Comparison of ENCODE assay signal across 8 mouse cellular contexts in genomic region chr14:13933290-13934051, GRCm38 (mm10). TPM values are rescaled to one million over a fixed set of nuclear protein-coding genes. Genes with fewer than 3 reads are reported as not detected.
DNase-seq lines count a peak whose midpoint lies in the region; ATAC-seq and TF ChIP-seq lines count a peak whose summit lies in the region.

No protein-coding gene starts in this region.

- peak; percentile 60; the same call in 1 of the 2 replicates for ATAC-seq in embryonic facial prominence, embryonic 12.5 days (ENCODE audit: insufficient number of reproducible peaks, insufficient read depth, low FRiP score, low TSS enrichment)
- ATAC-seq in intestine, postnatal 0 days, result peak; percentile 38; the same call in 1 of the 2 replicates
- no peak; the same call in 1 of the 2 replicates for ATAC-seq in neural tube, embryonic 11.5 days (ENCODE audit: insufficient read depth, low FRiP score, low TSS enrichment)

- no peak for DNase-seq in kidney, adult 2 months
- DNase-seq in kidney, postnatal 36 days, result no peak
- DNase-seq in neural tube, embryonic 11.5 days (ENCODE audit: low spot score), result no peak
- DNase-seq in layer of hippocampus, adult 8-10 months (ENCODE audit: low spot score in 2 of 2), result no peak
- no peak for DNase-seq in layer of hippocampus, adult 18-20 months (ENCODE audit: low spot score in 2 of 2)
- no peak for DNase-seq in cerebellum, postnatal 14 days

- 36% methylated on average over 31 of the region's 31 CpGs for WGBS in kidney, adult 2 months
- WGBS in embryonic facial prominence, embryonic 12.5 days, result 27% methylated on average over 30 of the region's 31 CpGs
- 46% methylated on average over 30 of the region's 31 CpGs for WGBS in intestine, postnatal 0 days
- 36% methylated on average over 28 of the region's 31 CpGs for WGBS in neural tube, embryonic 11.5 days

- peaks cover 5% of the 10 kb centered on the region; the same call in 1 of the 2 replicates for H3K9me3 ChIP-seq in embryonic facial prominence, embryonic 12.5 days
- peaks cover 11% of the 10 kb centered on the region; the same call in 1 of the 2 replicates for H3K9me3 ChIP-seq in intestine, postnatal 0 days (ENCODE audit: control insufficient read depth)
- H3K9me3 ChIP-seq in neural tube, embryonic 11.5 days (ENCODE audit: control insufficient read depth, low read length), result no peaks in the 10 kb centered on the region

- H3K9ac ChIP-seq in embryonic facial prominence, embryonic 12.5 days, result peak overlapping the region; percentile 54
- peak overlapping the region; percentile 31; the same call in 1 of the 2 replicates for H3K9ac ChIP-seq in intestine, postnatal 0 days (ENCODE audit: low read depth, low read length)
- peak overlapping the region; percentile 45 for H3K9ac ChIP-seq in neural tube, embryonic 11.5 days (ENCODE audit: low read length)

- no peak for TF ChIP-seq POLR2A in kidney, adult 2 months (IDR thresholded peaks at IDR 0.05; ENCODE audit: low read depth, low read length)

- H3K4me2 ChIP-seq in embryonic facial prominence, embryonic 12.5 days (replicated peaks), result peak overlapping the region; percentile 63
- H3K4me2 ChIP-seq in intestine, postnatal 0 days (replicated peaks; ENCODE audit: low read depth), result peak overlapping the region; percentile 66
- peak overlapping the region; percentile 42 for H3K4me2 ChIP-seq in neural tube, embryonic 11.5 days (ENCODE audit: low read depth)

- no peaks in the 10 kb centered on the region for H3K27me3 ChIP-seq in kidney, adult 2 months (replicated peaks; ENCODE audit: control insufficient read depth, insufficient read depth, low read length)
- no peaks in the 10 kb centered on the region for H3K27me3 ChIP-seq in embryonic facial prominence, embryonic 12.5 days
- H3K27me3 ChIP-seq in intestine, postnatal 0 days (replicated peaks; ENCODE audit: control insufficient read depth, insufficient read depth, low read length), result no peaks in the 10 kb centered on the region
- no peaks in the 10 kb centered on the region for H3K27me3 ChIP-seq in neural tube, embryonic 11.5 days (ENCODE audit: control insufficient read depth, insufficient read depth, low read length)

- no peaks in the 10 kb centered on the region for H3K36me3 ChIP-seq in kidney, adult 2 months (ENCODE audit: control insufficient read depth, insufficient read depth, low read length)
- no peaks in the 10 kb centered on the region for H3K36me3 ChIP-seq in embryonic facial prominence, embryonic 12.5 days
- no peaks in the 10 kb centered on the region for H3K36me3 ChIP-seq in intestine, postnatal 0 days (ENCODE audit: control insufficient read depth, insufficient read depth)
- H3K36me3 ChIP-seq in neural tube, embryonic 11.5 days (ENCODE audit: control insufficient read depth, insufficient read depth, low read length), result no peaks in the 10 kb centered on the region

- peak overlapping the region; percentile 28; the same call in 1 of the 2 replicates for H3K4me3 ChIP-seq in kidney, adult 2 months (ENCODE audit: insufficient read depth, low read depth, low read length)
- peak overlapping the region; percentile 31 for H3K4me3 ChIP-seq in embryonic facial prominence, embryonic 12.5 days
- H3K4me3 ChIP-seq in intestine, postnatal 0 days (ENCODE audit: low read depth, low read length), result peak overlapping the region; percentile 32
- peak overlapping the region; percentile 22 for H3K4me3 ChIP-seq in neural tube, embryonic 11.5 days (ENCODE audit: low read depth, low read length)

- no peaks in the 10 kb centered on the region for H3K4me1 ChIP-seq in kidney, adult 2 months (ENCODE audit: control insufficient read depth, insufficient read depth, low read length)
- peaks cover 5% of the 10 kb centered on the region; the same call in 1 of the 2 replicates for H3K4me1 ChIP-seq in embryonic facial prominence, embryonic 12.5 days
- no peaks in the 10 kb centered on the region for H3K4me1 ChIP-seq in intestine, postnatal 0 days (replicated peaks; ENCODE audit: control insufficient read depth, insufficient read depth, low read length)
- no peaks in the 10 kb centered on the region for H3K4me1 ChIP-seq in neural tube, embryonic 11.5 days (ENCODE audit: control insufficient read depth, insufficient read depth, low read length)

- H3K27ac ChIP-seq in kidney, adult 2 months (ENCODE audit: insufficient read depth, low read depth, low read length), result no peak overlapping the region
- H3K27ac ChIP-seq in embryonic facial prominence, embryonic 12.5 days, result no peak overlapping the region
- no peak overlapping the region for H3K27ac ChIP-seq in intestine, postnatal 0 days (ENCODE audit: low read depth, low read length)
- H3K27ac ChIP-seq in neural tube, embryonic 11.5 days (ENCODE audit: low read depth, low read length), result no peak overlapping the region

- TF ChIP-seq CTCF in kidney, adult 2 months (conservative IDR thresholded peaks at IDR 0.05; ENCODE audit: insufficient read depth, insufficient read length, low read depth, low read length), result no peak
- TF ChIP-seq CTCF in intestine, postnatal 0 days (IDR thresholded peaks at IDR 0.05; ENCODE audit: low read depth), result no peak

RNA-seq across cellular contexts. Expression of gene Gm281, which starts 19.2 kb away (rescaled TPM):
- not detected in 2 replicates for polyA plus RNA-seq in kidney, adult 2 months (2012; rRNA removed)
- not detected in 2 replicates for polyA plus RNA-seq in embryonic facial prominence, embryonic 12.5 days (2016; fragmentation: Nextera tagmentation; extraction: Ambion mirVana)
- polyA plus RNA-seq in intestine, postnatal 0 days (2015; fragmentation: Nextera tagmentation; extraction: Ambion mirVana), result 0.05 TPM in 1 of 2 replicates, not detected in the other
- polyA plus RNA-seq in neural tube, embryonic 11.5 days (2014; fragmentation: Nextera tagmentation; extraction: Ambion mirVana), result not detected in 2 replicates
- not detected for total RNA-seq in layer of hippocampus, adult 8-10 months (2022)
- total RNA-seq in layer of hippocampus, adult 18-20 months (2021), result not detected

RNA-seq across cellular contexts. Expression of gene Atxn7, which starts 27.8 kb away (rescaled TPM):
- polyA plus RNA-seq in kidney, adult 2 months (2012; rRNA removed), result 23.7 and 30.7 TPM in 2 replicates
- 5.0 and 5.3 TPM in 2 replicates for polyA plus RNA-seq in embryonic facial prominence, embryonic 12.5 days (2016; fragmentation: Nextera tagmentation; extraction: Ambion mirVana)
- polyA plus RNA-seq in intestine, postnatal 0 days (2015; fragmentation: Nextera tagmentation; extraction: Ambion mirVana), result 3.8 and 4.8 TPM in 2 replicates
- 3.9 and 4.8 TPM in 2 replicates for polyA plus RNA-seq in neural tube, embryonic 11.5 days (2014; fragmentation: Nextera tagmentation; extraction: Ambion mirVana)
- total RNA-seq in layer of hippocampus, adult 8-10 months (2022), result 10 to 100 TPM; 26.4 to 33.7 (median 29.2) TPM
- total RNA-seq in layer of hippocampus, adult 18-20 months (2021), result 10 to 100 TPM; 28.9 to 30.8 TPM

RNA-seq across cellular contexts. Expression of gene Thoc7, which starts 28.2 kb away (rescaled TPM):
- 30.5 and 47.3 TPM in 2 replicates for polyA plus RNA-seq in kidney, adult 2 months (2012; rRNA removed)
- polyA plus RNA-seq in embryonic facial prominence, embryonic 12.5 days (2016; fragmentation: Nextera tagmentation; extraction: Ambion mirVana), result 191 and 193 TPM in 2 replicates
- 151 and 155 TPM in 2 replicates for polyA plus RNA-seq in intestine, postnatal 0 days (2015; fragmentation: Nextera tagmentation; extraction: Ambion mirVana)
- 225 and 238 TPM in 2 replicates for polyA plus RNA-seq in neural tube, embryonic 11.5 days (2014; fragmentation: Nextera tagmentation; extraction: Ambion mirVana)
- total RNA-seq in layer of hippocampus, adult 8-10 months (2022), result 10 to 100 TPM; 85.6 to 97.3 (median 89.8) TPM
- 100 to 1,000 TPM in 1 of 2 experiments, 10 to 100 TPM in 1; 91.9 to 102 TPM for total RNA-seq in layer of hippocampus, adult 18-20 months (2021)
